Mouse (Mus musculus): Measurements from ENCODE around the gene Tesmin.

DNA sequence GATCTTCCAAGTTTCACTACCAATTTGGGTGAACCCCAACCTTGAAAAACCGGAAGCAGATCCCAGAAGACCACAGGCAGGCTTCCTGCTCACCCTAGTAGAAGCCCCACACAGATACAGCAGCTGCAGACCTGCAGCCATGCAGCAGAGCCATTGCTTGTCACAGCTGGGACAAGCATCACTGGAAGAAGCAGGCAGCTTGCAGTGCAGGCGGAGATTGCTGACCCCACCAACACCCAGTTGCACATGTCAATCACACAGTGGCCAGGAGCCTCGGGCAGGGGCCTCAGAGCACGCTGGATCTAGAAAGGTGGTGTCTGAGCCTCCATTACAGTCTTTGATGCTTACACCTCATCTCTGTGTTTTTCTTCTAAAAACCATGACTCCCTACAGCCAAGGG lies 45.5 kb downstream of the Tesmin start:
- TF ChIP-seq EP300 (IDR thresholded peaks at IDR 0.05; ENCODE audit: low read depth): no peak
- no peak for TF ChIP-seq CTCF (IDR thresholded peaks at IDR 0.05; ENCODE audit: low read depth)
